In genomic region chr1:92616046-92616445, GRCm38 (mm10) we compare ENCODE assay signal across 28 mouse cellular contexts. TPM values are rescaled to one million over a fixed set of nuclear protein-coding genes. Genes with fewer than 3 reads are reported as not detected.
DNase-seq lines count a peak whose midpoint lies in the region; ATAC-seq and TF ChIP-seq lines count a peak whose summit lies in the region.
"Had no signal": no experiment of that assay in that cellular context is flagged by ENCODE, and none has a peak within 500 bp of the region (broad histone marks: within the 10 kb centered on the region; RNA-seq: fewer than 3 reads in every experiment).

No protein-coding gene starts in this region.

- WGBS in liver, adult 2 months = 45% methylated on average over 1 of the region's 1 CpGs
- 43% methylated on average over 1 of the region's 1 CpGs for whole genome bisulfite sequencing in liver, postnatal 0 days (ENCODE audit: insufficient replicate concordance)

- TF ChIP-seq EP300 in liver, postnatal 0 days (IDR thresholded peaks at IDR 0.05; ENCODE audit: low read depth) = no peak

- H3K9ac ChIP-seq in liver, adult 2 months (ENCODE audit: low read depth, low read length) = no peak overlapping the region
- H3K9ac ChIP-seq in liver, postnatal 0 days (replicated peaks) = no peak overlapping the region
- H3K9ac ChIP-seq: embryonic facial prominence, embryonic 15.5 days; forebrain, embryonic 15.5 days; heart, embryonic 15.5 days; hindbrain, embryonic 14.5 days had no signal

- 0 out of 2 replicates have a peak, but pooled peaks cover 2% of the 10 kb centered on the region for H3K27me3 ChIP-seq in liver, adult 2 months (ENCODE audit: control insufficient read depth, insufficient read depth, low read length)
- H3K27me3 ChIP-seq in liver, postnatal 0 days (ENCODE audit: insufficient read depth, low read length) = no peaks in the 10 kb centered on the region
- no peaks in the 10 kb centered on the region for H3K27me3 ChIP-seq in C2C12 (ENCODE audit: control insufficient read depth, insufficient read depth, insufficient read length)

- TF ChIP-seq CTCF in liver, adult 2 months (IDR thresholded peaks at IDR 0.05; ENCODE audit: low read depth, low read length) = no peak
- no peak for TF ChIP-seq CTCF in liver, postnatal 0 days (IDR thresholded peaks at IDR 0.05; ENCODE audit: low read depth)
- TF ChIP-seq CTCF in C2C12 (IDR thresholded peaks at IDR 0.05; ENCODE audit: control insufficient read depth, insufficient read depth, insufficient read length) = no peak

- no peak for TF ChIP-seq POLR2A in liver, adult 2 months (IDR thresholded peaks at IDR 0.05; ENCODE audit: extremely low read depth, insufficient read depth, low read length)

- no peaks in the 10 kb centered on the region for H3K79me3 ChIP-seq in C2C12 (ENCODE audit: low read depth)

- no peaks in the 10 kb centered on the region for H3K4me1 ChIP-seq in liver, adult 2 months (ENCODE audit: control insufficient read depth, insufficient read depth, low read length)
- no peaks in the 10 kb centered on the region for H3K4me1 ChIP-seq in liver, postnatal 0 days (ENCODE audit: insufficient read depth)
- H3K4me1 ChIP-seq: embryonic facial prominence, embryonic 15.5 days; heart, embryonic 15.5 days; hindbrain, embryonic 10.5 days had no signal

- H3K27ac ChIP-seq in liver, adult 2 months (replicated peaks; ENCODE audit: insufficient read depth, low read depth, low read length) = no peak overlapping the region
- no peak overlapping the region for H3K27ac ChIP-seq in liver, postnatal 0 days (ENCODE audit: low read depth)
- H3K27ac ChIP-seq: embryonic facial prominence, embryonic 15.5 days; forebrain, embryonic 15.5 days; heart, embryonic 15.5 days; hindbrain, embryonic 10.5 days; hindbrain, embryonic 14.5 days had no signal

- H3ac ChIP-seq in C2C12 (ENCODE audit: control insufficient read depth, insufficient read length, low read depth) = no peak overlapping the region

- H3K79me2 ChIP-seq in liver, adult 2 months (ENCODE audit: control insufficient read depth, insufficient read depth, low read length) = no peaks in the 10 kb centered on the region
- no peaks in the 10 kb centered on the region for H3K79me2 ChIP-seq in C2C12 (ENCODE audit: control insufficient read depth, insufficient read depth)

- H3K36me3 ChIP-seq in liver, adult 2 months (ENCODE audit: control insufficient read depth, insufficient read depth, low read length) = no peaks in the 10 kb centered on the region
- no peaks in the 10 kb centered on the region for H3K36me3 ChIP-seq in liver, postnatal 0 days (replicated peaks; ENCODE audit: insufficient read depth, low read length)
- H3K36me3 ChIP-seq in C2C12 (ENCODE audit: control insufficient read depth, insufficient read depth) = no peaks in the 10 kb centered on the region
- H3K36me3 ChIP-seq: embryonic facial prominence, embryonic 15.5 days; forebrain, embryonic 15.5 days; G1E; heart, embryonic 15.5 days; hindbrain, embryonic 10.5 days had no signal

- H3K4me3 ChIP-seq in liver, adult 2 months (ENCODE audit: insufficient read depth, low read depth, low read length) = no peak overlapping the region
- no peak overlapping the region for H3K4me3 ChIP-seq in liver, postnatal 0 days (ENCODE audit: low read depth, low read length)
- H3K4me3 ChIP-seq in C2C12 (ENCODE audit: insufficient read depth, poor library complexity, severe bottlenecking) = no peak overlapping the region
- H3K4me3 ChIP-seq: embryonic facial prominence, embryonic 15.5 days; erythroblast, embryonic 14.5 days; forebrain, embryonic 15.5 days; heart, embryonic 15.5 days; hindbrain, embryonic 10.5 days had no signal

- ATAC-seq in liver, postnatal 0 days = no peak
- ATAC-seq in inflammation-experienced regulatory T-cells, adult 6 months = no peak
- ATAC-seq: CD4-positive, CD25-positive, alpha-beta regulatory T cell, adult 4 months; forebrain, embryonic 15.5 days; intestine, embryonic 16.5 days had no signal

- H3K9me3 ChIP-seq in liver, postnatal 0 days (ENCODE audit: low read length) = no peaks in the 10 kb centered on the region
- H3K9me3 ChIP-seq: embryonic facial prominence, embryonic 15.5 days; forebrain, embryonic 15.5 days; G1E; heart, embryonic 15.5 days; hindbrain, embryonic 10.5 days had no signal

- H3K4me2 ChIP-seq in liver, postnatal 0 days (ENCODE audit: low read depth, low read length) = no peak overlapping the region
- H3K4me2 ChIP-seq: embryonic facial prominence, embryonic 15.5 days; forebrain, embryonic 15.5 days; heart, embryonic 11.5 days; heart, embryonic 15.5 days; hindbrain, embryonic 14.5 days had no signal

- peak; percentile 5 for DNase-seq in liver, adult 2 months (ENCODE audit: extremely low read depth, low read depth, low spot score)
- DNase-seq in liver, postnatal 0 days = no peak
- DNase-seq in adipocyte (ENCODE audit: low spot score) = peak; percentile 25
- DNase-seq in gastrocnemius, adult 8-10 months (ENCODE audit: low spot score in 2 of 2) = no peak
- no peak for DNase-seq in spleen, postnatal 36 days (ENCODE audit: low spot score in 2 of 2)
- DNase-seq: adrenal gland, postnatal 36 days; cerebellum, adult 2 months; cerebellum, postnatal 10 days; embryo, embryonic 11 days; gastrocnemius, postnatal 10 days; heart, adult 18-20 months; heart, postnatal 14 days; kidney, adult 2 months had no signal

TF ChIP-seq in C2C12, 6 proteins besides CTCF, POLR2A, EP300 and RAD21:
- peak; percentile 95 for TF ChIP-seq FOSL1 (IDR thresholded peaks at IDR 0.05; ENCODE audit: insufficient read depth, low read length, poor library complexity, severe bottlenecking)
- no peak for TF ChIP-seq CEBPB (IDR thresholded peaks at IDR 0.05; ENCODE audit: low read depth)
- no peak for TF ChIP-seq MAX (IDR thresholded peaks at IDR 0.05)
- TF ChIP-seq USF1 (IDR thresholded peaks at IDR 0.05; ENCODE audit: low read depth) = peak; percentile 16
- no peak for TF ChIP-seq MYOD1 (IDR thresholded peaks at IDR 0.05; ENCODE audit: control insufficient read depth, insufficient read length, low read depth)
- TF ChIP-seq MYOG (IDR thresholded peaks at IDR 0.05; ENCODE audit: control insufficient read depth, extremely low read depth, insufficient read length) = no peak

RNA-seq across cellular contexts. Expression of gene Olfr12, which starts 1.5 kb away (rescaled TPM):
- total RNA-seq in liver, adult 2 months (2014; rRNA removed) = not detected in 2 replicates
- not detected in 2 replicates for polyA plus RNA-seq in liver, adult 2 months (2012; rRNA removed)
- polyA plus RNA-seq in liver, postnatal 0 days (2015; fragmentation: Nextera tagmentation; extraction: Ambion mirVana) = not detected in 2 replicates
- polyA plus RNA-seq in C2C12 (2012; fragmentation: generic; extraction: Trizol) = not detected
- not detected for total RNA-seq in gastrocnemius, adult 8-10 months (2022)
- polyA plus RNA-seq in inflammation-experienced regulatory T-cells, adult 6 months (2017; shearing (Covaris generic)) = not detected
- total RNA-seq: adrenal gland, postnatal 36 days; gastrocnemius, postnatal 10 days; gastrocnemius, postnatal 4 days; heart, adult 18-20 months; heart, postnatal 14 days had no signal
- polyA plus RNA-seq: CD4-positive, CD25-positive, alpha-beta regulatory T cell, adult 4 months; cerebellum, adult 2 months; embryonic facial prominence, embryonic 11.5 days; erythroblast, embryonic 14.5 days; forebrain, embryonic 11.5 days; forebrain, embryonic 15.5 days; G1E; heart, embryonic 11.5 days; heart, embryonic 15.5 days; hindbrain, embryonic 14.5 days; intestine, embryonic 16.5 days; kidney, adult 2 months had no signal

RNA-seq across cellular contexts. Expression of gene Olfr1410, which starts 10.5 kb away (rescaled TPM):
- total RNA-seq in liver, adult 2 months (2014; rRNA removed) = not detected in 2 replicates
- polyA plus RNA-seq in liver, adult 2 months (2012; rRNA removed) = not detected in 2 replicates
- polyA plus RNA-seq in liver, postnatal 0 days (2015; fragmentation: Nextera tagmentation; extraction: Ambion mirVana) = not detected in 2 replicates
- polyA plus RNA-seq in C2C12 (2012; fragmentation: generic; extraction: Trizol) = not detected
- total RNA-seq in gastrocnemius, adult 8-10 months (2022) = not detected
- not detected for polyA plus RNA-seq in inflammation-experienced regulatory T-cells, adult 6 months (2017; shearing (Covaris generic))
- total RNA-seq: adrenal gland, postnatal 36 days; gastrocnemius, postnatal 10 days; gastrocnemius, postnatal 4 days; heart, adult 18-20 months; heart, postnatal 14 days had no signal
- polyA plus RNA-seq: CD4-positive, CD25-positive, alpha-beta regulatory T cell, adult 4 months; cerebellum, adult 2 months; embryonic facial prominence, embryonic 11.5 days; embryonic facial prominence, embryonic 15.5 days; erythroblast, embryonic 14.5 days; forebrain, embryonic 11.5 days; forebrain, embryonic 15.5 days; G1E; heart, embryonic 11.5 days; heart, embryonic 15.5 days; hindbrain, embryonic 10.5 days; hindbrain, embryonic 14.5 days; intestine, embryonic 16.5 days; kidney, adult 2 months had no signal

RNA-seq across cellular contexts. Expression of gene Olfr1411, which starts 21.8 kb away (rescaled TPM):
- total RNA-seq in liver, adult 2 months (2014; rRNA removed) = not detected in 2 replicates
- polyA plus RNA-seq in liver, adult 2 months (2012; rRNA removed) = not detected in 2 replicates
- not detected in 2 replicates for polyA plus RNA-seq in liver, postnatal 0 days (2015; fragmentation: Nextera tagmentation; extraction: Ambion mirVana)
- polyA plus RNA-seq in C2C12 (2012; fragmentation: generic; extraction: Trizol) = not detected
- not detected for total RNA-seq in gastrocnemius, adult 8-10 months (2022)
- polyA plus RNA-seq in inflammation-experienced regulatory T-cells, adult 6 months (2017; shearing (Covaris generic)) = not detected
- total RNA-seq: adrenal gland, postnatal 36 days; G1E; gastrocnemius, postnatal 10 days; gastrocnemius, postnatal 4 days; heart, adult 18-20 months; heart, postnatal 14 days had no signal
- polyA plus RNA-seq: CD4-positive, CD25-positive, alpha-beta regulatory T cell, adult 4 months; cerebellum, adult 2 months; embryonic facial prominence, embryonic 11.5 days; embryonic facial prominence, embryonic 15.5 days; erythroblast, embryonic 14.5 days; forebrain, embryonic 11.5 days; forebrain, embryonic 15.5 days; G1E; heart, embryonic 11.5 days; heart, embryonic 15.5 days; hindbrain, embryonic 10.5 days; hindbrain, embryonic 14.5 days; intestine, embryonic 16.5 days; kidney, adult 2 months had no signal

RNA-seq across cellular contexts. Expression of gene Cops9, which starts 25.7 kb away (rescaled TPM):
- total RNA-seq in liver, adult 2 months (2014; rRNA removed) = 121 and 145 TPM in 2 replicates
- polyA plus RNA-seq in liver, adult 2 months (2012; rRNA removed) = 72.0 and 77.3 TPM in 2 replicates
- 222 and 225 TPM in 2 replicates for polyA plus RNA-seq in liver, postnatal 0 days (2015; fragmentation: Nextera tagmentation; extraction: Ambion mirVana)
- 430 TPM for polyA plus RNA-seq in C2C12 (2012; fragmentation: generic; extraction: Trizol)
- total RNA-seq in gastrocnemius, adult 8-10 months (2022) = 100 to 1,000 TPM; 189 to 223 (median 200) TPM
- polyA plus RNA-seq in inflammation-experienced regulatory T-cells, adult 6 months (2017; shearing (Covaris generic)) = 100 to 1,000 TPM; 205 to 272 (median 248) TPM

RNA-seq across cellular contexts. Expression of gene Olfr1412, which starts 30.5 kb away (rescaled TPM):
- total RNA-seq in liver, adult 2 months (2014; rRNA removed) = not detected in 2 replicates
- polyA plus RNA-seq in liver, adult 2 months (2012; rRNA removed) = not detected in 2 replicates
- not detected in 2 replicates for polyA plus RNA-seq in liver, postnatal 0 days (2015; fragmentation: Nextera tagmentation; extraction: Ambion mirVana)
- polyA plus RNA-seq in C2C12 (2012; fragmentation: generic; extraction: Trizol) = not detected
- total RNA-seq in gastrocnemius, adult 8-10 months (2022) = not detected
- polyA plus RNA-seq in inflammation-experienced regulatory T-cells, adult 6 months (2017; shearing (Covaris generic)) = not detected
- total RNA-seq: adrenal gland, postnatal 36 days; gastrocnemius, postnatal 10 days; gastrocnemius, postnatal 4 days; heart, adult 18-20 months; heart, postnatal 14 days had no signal
- polyA plus RNA-seq: CD4-positive, CD25-positive, alpha-beta regulatory T cell, adult 4 months; cerebellum, adult 2 months; embryonic facial prominence, embryonic 11.5 days; embryonic facial prominence, embryonic 15.5 days; erythroblast, embryonic 14.5 days; forebrain, embryonic 11.5 days; forebrain, embryonic 15.5 days; G1E; heart, embryonic 11.5 days; heart, embryonic 15.5 days; hindbrain, embryonic 10.5 days; hindbrain, embryonic 14.5 days; intestine, embryonic 16.5 days; kidney, adult 2 months had no signal

Comparison
In these comparisons a context has a peak if more than half of its experiments do, and no peak if none do; other contexts are left out.
1. DNase-seq: peak in liver, adult 2 months (single experiment) and adipocyte (single experiment); none in liver, postnatal 0 days (single experiment), gastrocnemius, adult 8-10 months (0 of 2) and spleen, postnatal 36 days (0 of 2).